Mouse (Mus musculus) gastrocnemius, adult 2 months (tissue): ENCODE measurements around the gene Coq5. TPM values are rescaled to one million over a fixed set of nuclear protein-coding genes. Genes with fewer than 3 reads are reported as not detected.
A peak's percentile ranks its signal among the peaks of the same experiment; 100 is the strongest.

Experiments used
- DNase-seq: peaks from one replicate; pipeline ENCODE4 v3.0.0; 2022
- H3K27ac ChIP-seq: fragments of 200-600 bp; 2 replicates; pipeline ENCODE4 v1.8.1; 2022; ENCODE audit warnings: mild to moderate bottlenecking
- H3K4me3 ChIP-seq: fragments of 200-600 bp; 2 replicates; pipeline ENCODE4 v1.8.1; 2022; ENCODE audit warnings: mild to moderate bottlenecking, moderate library complexity
- CTCF ChIP-seq: fragments of 200-600 bp; IDR thresholded peaks from 2 replicates; pipeline ENCODE4 v1.8.1; 2022; ENCODE audit warnings: antibody characterized with exemption, mild to moderate bottlenecking, moderate library complexity
- intact Hi-C: fragments of 180-260 bp; cut with DNase I; formaldehyde crosslinking; loops from one replicate; pipeline ENCODE4 v1.15.1; 2025
- total RNA-seq, 2 experiments: library from RNA; stranded (reverse); gene quantifications; 2 replicates each; pipeline ENCODE4 v1.2.3; 2021

Gene Coq5
- total RNA-seq, 2 experiments from 2014 or later, result 63.8 to 112 TPM

GRCm38 (mm10) chr5:115271931-115272811, 7.3 kb upstream of the Coq5 start:
- Histone ChIP-seq H3K27ac (peak overlapping the region; percentile 98), H3K4me3 (peak overlapping the region; percentile 92)
- intact Hi-C loops, result loop anchor here (2.0 kb wide), 1 partner anchor 35 kb away; no protein-coding TSS in a partner anchor
- DNase-seq, result peak; percentile 61
- no peak for TF ChIP-seq CTCF

- intact Hi-C loops, result loop anchor here (2.0 kb wide), 1 partner anchor 36 kb away; no protein-coding TSS in a partner anchor
- Histone ChIP-seq H3K27ac (peak within 1 kb of the TSS; percentile 98), H3K4me3 (peak within 1 kb of the TSS; percentile 92)
- TF ChIP-seq CTCF, result no peak
- peak; percentile 95 for DNase-seq
Observed at GRCm38 (mm10) chr5:115272812-115273548, 6.5 kb upstream of the Coq5 start, which contains the start of gene Rnf10. Gene Rnf10, minus strand, starts transcription at chr5:115272898.

- no peak for TF ChIP-seq CTCF
Observed at GRCm38 (mm10) chr5:115273549-115274135, 5.8 kb upstream of the Coq5 start.

GRCm38 (mm10) chr5:115274353-115274752, 5.1 kb upstream of the Coq5 start:
- DNase-seq, result no peak
- peak; percentile 40 for TF ChIP-seq CTCF
- intact Hi-C loops, result no loop called here
- Histone ChIP-seq H3K27ac (no peak overlapping the region), H3K4me3 (no peak overlapping the region)

More at GRCm38 (mm10) chr5:115273549-115274135, 5.8 kb upstream of the Coq5 start:
- intact Hi-C loops, result loop anchor here (2.0 kb wide), 1 partner anchor 37 kb away; no protein-coding TSS in a partner anchor
- Histone ChIP-seq H3K27ac (peak overlapping the region; percentile 98), H3K4me3 (peak overlapping the region; percentile 92; the same call in 1 of the 2 replicates)
- no peak for DNase-seq

GRCm38 (mm10) chr5:115274771-115275170, 4.7 kb upstream of the Coq5 start:
- no peak for DNase-seq
- no peak for TF ChIP-seq CTCF
- intact Hi-C loops, result no loop called here
- Histone ChIP-seq H3K4me3 (no peak overlapping the region), H3K27ac (no peak overlapping the region)

- H3K27ac ChIP-seq, result no peak overlapping the region
Observed at GRCm38 (mm10) chr5:115275998-115276397, 3.5 kb upstream of the Coq5 start.

GRCm38 (mm10) chr5:115278053-115278452, 1.4 kb upstream of the Coq5 start:
- Histone ChIP-seq H3K4me3 (no peak overlapping the region), H3K27ac (no peak overlapping the region)
- DNase-seq, result no peak
- intact Hi-C loops, result no loop called here
- TF ChIP-seq CTCF, result no peak

More at GRCm38 (mm10) chr5:115275998-115276397, 3.5 kb upstream of the Coq5 start:
- intact Hi-C loops, result no loop called here
- peak; percentile 51 for TF ChIP-seq CTCF
- no peak overlapping the region for H3K4me3 ChIP-seq
- DNase-seq, result peak; percentile 50

- no peak for DNase-seq
- no peak for TF ChIP-seq CTCF
- no peak overlapping the region for H3K27ac ChIP-seq
- intact Hi-C loops, result no loop called here
- no peak overlapping the region for H3K4me3 ChIP-seq
Observed at GRCm38 (mm10) chr5:115278785-115279184, 681 bp upstream of the Coq5 start.

GRCm38 (mm10) chr5:115280050-115280687, 703 bp downstream of the Coq5 start:
- peak overlapping the region; percentile 94 for H3K27ac ChIP-seq
- TF ChIP-seq CTCF, result no peak
- intact Hi-C loops, result loop anchor here (5.0 kb wide), 1 partner anchor 62 kb away; the partner anchor contains the start of genes Gatc and Triap1

GRCm38 (mm10) chr5:115284735-115285134, 5.3 kb downstream of the Coq5 start:
- DNase-seq, result no peak
- intact Hi-C loops, result loop anchor here (5.0 kb wide), 1 partner anchor 58 kb away; the partner anchor contains the start of genes Gatc and Triap1
- peak; percentile 33 for TF ChIP-seq CTCF
- H3K27ac ChIP-seq, result no peak overlapping the region
- H3K4me3 ChIP-seq, result no peak overlapping the region

More at GRCm38 (mm10) chr5:115280050-115280687, 703 bp downstream of the Coq5 start:
- H3K4me3 ChIP-seq, result peak overlapping the region; percentile 84
- DNase-seq, result peak; percentile 51

GRCm38 (mm10) chr5:115294173-115294572, 14.7 kb downstream of the Coq5 start:
- intact Hi-C loops, result no loop called here
- no peak overlapping the region for H3K27ac ChIP-seq
- no peak for DNase-seq
- H3K4me3 ChIP-seq, result no peak overlapping the region
- TF ChIP-seq CTCF, result peak; percentile 33; the same call in 1 of the 2 replicates

GRCm38 (mm10) chr5:115296347-115296746, 16.9 kb downstream of the Coq5 start:
- no peak for DNase-seq
- no peak for TF ChIP-seq CTCF
- H3K4me3 ChIP-seq, result no peak overlapping the region
- H3K27ac ChIP-seq, result no peak overlapping the region
- intact Hi-C loops, result no loop called here
